Mouse (Mus musculus): ENCODE results near the gene Mab21l3.

- TF ChIP-seq POLR2A (IDR thresholded peaks at IDR 0.05; ENCODE audit: low read depth, low read length) (no peak), CTCF (IDR thresholded peaks at IDR 0.05; ENCODE audit: extremely low read depth, insufficient read length, insufficient replicate concordance, low read depth, low read length) (no peak)
Measured at GRCm38 (mm10) chr3:101805562-101806004, 43.2 kb downstream of the Mab21l3 start.
